Mouse (Mus musculus): ENCODE measurements around the gene Zdhhc19. TPM values are rescaled to one million over a fixed set of nuclear protein-coding genes. Genes with fewer than 3 reads are reported as not detected.
A peak's percentile ranks its signal among the peaks of the same experiment; 100 is the strongest.

The Zdhhc19 gene
- total RNA-seq, 2 experiments from 2014 or later, result not detected

DNA sequence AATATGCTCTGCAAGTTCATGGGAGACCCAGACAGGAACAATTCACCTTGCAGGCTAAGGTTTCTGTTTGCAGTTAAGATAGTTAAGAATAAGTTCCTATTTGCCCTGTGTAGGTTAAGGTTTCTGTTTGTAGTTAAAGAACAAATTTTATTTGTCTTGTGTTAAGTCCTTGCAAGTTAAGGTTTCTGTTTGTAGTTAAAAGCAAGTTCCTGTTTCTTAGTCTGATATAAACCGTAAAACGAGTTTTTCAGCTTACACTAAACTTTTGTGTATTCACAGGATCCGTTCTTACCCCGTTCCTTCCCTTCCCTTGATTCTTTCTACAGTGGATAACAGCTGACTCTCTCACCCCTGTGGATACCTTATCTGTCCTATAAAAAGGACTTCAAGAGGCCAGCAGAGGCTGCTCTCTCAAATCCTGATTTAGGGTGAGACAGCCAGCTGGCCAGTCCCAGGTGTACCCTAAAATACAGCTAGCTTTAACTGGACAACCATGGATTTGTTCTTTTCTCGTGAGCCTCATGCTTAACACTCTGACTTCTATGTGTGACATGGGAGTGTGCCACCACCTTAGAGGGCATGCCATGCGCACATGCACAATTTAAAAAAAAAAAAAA lies 26.6 kb downstream of the Zdhhc19 start:
- H3K4me3 ChIP-seq, result no peak overlapping the region
- DNase-seq (ENCODE audit: extremely low spot score in 1 of 2, low spot score in 2 of 2), result no peak
- intact Hi-C loops (cut with DNase I), result no loop called here
- TF ChIP-seq CTCF (IDR thresholded peaks at IDR 0.05), result no peak
- no peak overlapping the region for H3K27ac ChIP-seq

DNA sequence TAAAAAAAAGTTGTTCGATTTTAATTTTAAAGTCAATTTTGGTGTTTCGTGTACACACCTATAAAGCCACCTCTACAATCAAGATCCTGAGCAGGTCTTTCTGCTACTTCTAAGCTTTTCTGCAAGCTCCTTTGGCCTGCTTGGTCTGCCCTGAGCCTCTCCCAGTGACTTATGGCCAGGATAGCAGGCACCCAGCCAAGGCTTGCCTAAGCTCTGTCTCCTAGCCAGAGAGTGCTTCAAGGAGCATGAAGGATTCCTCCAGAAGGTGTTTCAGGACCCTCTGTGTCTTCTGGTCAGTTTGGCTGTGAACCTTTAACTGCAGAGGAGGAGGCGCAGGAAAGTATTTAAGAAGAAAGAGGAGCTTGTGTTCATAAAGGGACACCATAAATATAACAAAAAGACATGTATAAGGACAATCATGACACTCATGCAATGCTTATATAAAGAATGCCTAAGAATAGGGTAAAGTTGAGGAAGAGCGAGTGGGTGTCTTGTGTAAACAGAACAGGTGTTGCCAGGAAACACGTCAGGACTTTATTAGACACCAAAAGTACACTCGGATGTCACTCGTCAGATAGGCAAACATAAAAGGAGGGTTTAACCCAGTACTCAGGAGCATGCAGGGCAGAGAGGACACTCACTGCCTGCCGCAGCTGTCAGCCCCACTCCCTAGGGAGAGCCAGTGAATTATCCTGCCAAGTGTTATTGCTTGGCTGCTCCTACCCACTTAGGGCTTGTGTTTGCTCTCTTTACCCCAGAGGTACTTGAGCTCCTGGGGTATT lies 27.6 kb downstream of the Zdhhc19 start:
- TF ChIP-seq CTCF (IDR thresholded peaks at IDR 0.05), result no peak
- intact Hi-C loops (cut with DNase I), result no loop called here
- H3K4me3 ChIP-seq, result no peak overlapping the region
- DNase-seq (ENCODE audit: extremely low spot score in 1 of 2, low spot score in 2 of 2), result no peak
- peak overlapping the region; percentile 38; the same call in 1 of the 2 replicates for H3K27ac ChIP-seq

- no peak overlapping the region for H3K4me3 ChIP-seq
- intact Hi-C loops (cut with DNase I), result no loop called here
- H3K27ac ChIP-seq, result peak overlapping the region; percentile 38; the same call in 1 of the 2 replicates
- TF ChIP-seq CTCF (IDR thresholded peaks at IDR 0.05), result no peak
- no peak for DNase-seq (ENCODE audit: extremely low spot score in 1 of 2, low spot score in 2 of 2)
Measured at GRCm38 (mm10) chr16:32524244-32524615, 28.2 kb downstream of the Zdhhc19 start.

DNA sequence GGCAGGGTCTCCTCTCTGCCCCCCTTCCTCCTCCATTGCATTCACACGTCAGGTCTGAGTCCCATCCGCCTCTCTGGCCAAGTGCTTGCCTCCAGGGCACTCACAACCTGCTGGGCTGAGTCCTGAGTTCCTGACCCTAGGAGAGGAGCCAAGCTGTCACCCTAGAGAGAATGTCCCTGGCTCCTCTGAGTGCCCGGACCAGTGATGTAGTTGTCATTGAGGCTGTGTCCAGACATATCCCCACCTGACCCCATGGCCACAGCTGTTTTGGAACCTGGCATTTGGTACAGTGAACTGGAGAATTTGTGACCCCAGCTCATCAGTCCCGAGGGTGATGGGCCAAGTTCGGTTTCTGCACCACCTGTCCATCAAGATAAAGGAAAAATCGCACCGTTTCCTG lies 30.8 kb downstream of the Zdhhc19 start:
- Histone ChIP-seq H3K27ac (no peak overlapping the region), H3K4me3 (no peak overlapping the region)
- no peak for DNase-seq (ENCODE audit: extremely low spot score in 1 of 2, low spot score in 2 of 2)
- TF ChIP-seq CTCF (IDR thresholded peaks at IDR 0.05), result no peak
- intact Hi-C loops (cut with DNase I), result no loop called here

- intact Hi-C loops (cut with DNase I), result no loop called here
- no peak overlapping the region for H3K27ac ChIP-seq
- no peak for TF ChIP-seq CTCF (IDR thresholded peaks at IDR 0.05)
- no peak overlapping the region for H3K4me3 ChIP-seq
- no peak for DNase-seq (ENCODE audit: extremely low spot score in 1 of 2, low spot score in 2 of 2)
Measured at GRCm38 (mm10) chr16:32532878-32533826, 37.1 kb downstream of the Zdhhc19 start.

DNA sequence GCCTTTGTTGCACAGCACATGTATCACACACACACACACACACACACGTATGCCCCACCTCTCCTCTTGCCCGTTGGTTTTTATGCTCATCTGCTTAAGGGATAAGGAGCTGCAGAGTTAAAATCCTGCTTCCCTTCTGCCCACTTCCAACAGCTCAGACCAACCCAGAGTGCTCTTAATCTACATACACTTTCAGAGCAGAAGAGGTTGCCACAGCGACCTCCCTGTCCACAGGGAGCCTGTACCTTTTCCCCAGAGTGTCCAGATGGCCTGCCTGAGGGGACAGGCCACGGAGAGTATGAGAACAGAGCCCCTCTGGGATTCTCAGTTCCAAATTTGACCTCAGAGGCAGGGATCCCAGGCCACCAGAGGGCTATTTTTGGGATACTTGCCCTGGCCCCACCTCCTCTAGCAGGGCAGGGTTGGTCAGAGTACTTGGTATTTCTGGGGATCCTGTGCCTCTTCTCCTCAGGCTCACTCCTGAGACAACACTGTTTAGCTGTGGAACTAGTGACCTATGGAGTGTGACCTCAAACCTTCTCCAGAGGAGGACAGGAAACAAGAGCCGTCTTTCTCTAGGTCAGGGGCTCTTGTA lies 39.2 kb downstream of the Zdhhc19 start:
- DNase-seq (ENCODE audit: extremely low spot score in 1 of 2, low spot score in 2 of 2), result no peak
- Histone ChIP-seq H3K27ac (no peak overlapping the region; the same call in 1 of the 2 replicates), H3K4me3 (no peak overlapping the region)
- intact Hi-C loops (cut with DNase I), result no loop called here
- no peak for TF ChIP-seq CTCF (IDR thresholded peaks at IDR 0.05)

GRCm38 (mm10) chr16:32537867-32538660 lies 42.0 kb downstream of the Zdhhc19 start:
- intact Hi-C loops (cut with DNase I), result no loop called here
- DNase-seq (ENCODE audit: extremely low spot score in 1 of 2, low spot score in 2 of 2), result no peak
- H3K27ac ChIP-seq, result no peak overlapping the region
- no peak overlapping the region for H3K4me3 ChIP-seq
- TF ChIP-seq CTCF (IDR thresholded peaks at IDR 0.05), result no peak

GRCm38 (mm10) chr16:32538761-32539255 lies 42.7 kb downstream of the Zdhhc19 start:
- Histone ChIP-seq H3K4me3 (no peak overlapping the region), H3K27ac (no peak overlapping the region)
- intact Hi-C loops (cut with DNase I), result no loop called here
- no peak for TF ChIP-seq CTCF (IDR thresholded peaks at IDR 0.05)
- no peak for DNase-seq (ENCODE audit: extremely low spot score in 1 of 2, low spot score in 2 of 2)

- intact Hi-C loops (cut with DNase I), result no loop called here
- TF ChIP-seq CTCF (IDR thresholded peaks at IDR 0.05), result no peak
- no peak overlapping the region for H3K4me3 ChIP-seq
- DNase-seq (ENCODE audit: extremely low spot score in 1 of 2, low spot score in 2 of 2), result no peak
- H3K27ac ChIP-seq, result no peak overlapping the region
Measured at GRCm38 (mm10) chr16:32541338-32542179, 45.5 kb downstream of the Zdhhc19 start.

DNA sequence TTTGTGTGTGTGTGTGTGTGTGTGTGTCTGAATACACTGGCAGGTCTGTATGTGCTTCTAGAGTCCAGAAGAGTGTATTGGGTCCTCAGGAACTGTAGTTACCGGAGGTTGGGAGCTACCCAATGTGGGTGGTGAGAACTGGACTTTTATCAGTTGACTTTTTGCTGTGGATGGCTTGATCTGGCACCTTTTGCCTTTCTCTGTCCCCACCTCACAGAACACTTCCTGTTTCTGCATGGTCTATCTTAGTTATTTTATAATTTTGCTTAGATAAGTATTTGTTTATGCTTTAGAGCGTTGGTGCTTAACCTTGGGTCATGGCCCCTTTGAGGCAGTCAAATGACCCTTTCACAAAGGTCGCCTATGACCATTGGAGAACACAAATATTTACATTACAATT lies 47.4 kb downstream of the Zdhhc19 start:
- H3K27ac ChIP-seq, result no peak overlapping the region
- intact Hi-C loops (cut with DNase I), result no loop called here
- H3K4me3 ChIP-seq, result no peak overlapping the region
- no peak for DNase-seq (ENCODE audit: extremely low spot score in 1 of 2, low spot score in 2 of 2)
- TF ChIP-seq CTCF (IDR thresholded peaks at IDR 0.05), result no peak

All from left cerebral cortex, adult 2 months (tissue).